Mouse (Mus musculus) liver, embryonic 16.5 days (tissue): ENCODE data around the gene Lrch1. TPM values are rescaled to one million over a fixed set of nuclear protein-coding genes. Genes with fewer than 3 reads are reported as not detected.

Experiments
- ATAC-seq: fragments of 200-750 bp; cut with Nextera tagmentation; 2 replicates; pipeline ENCODE4 v1.8.0; 2017; ENCODE audit warnings: low read depth, mild to moderate bottlenecking, moderate number of reproducible peaks, moderate library complexity
- H3K27ac ChIP-seq: fragments of 300-500 bp; sonication (generic); 2 replicates; pipeline ENCODE4 v1.5.1; 2014; ENCODE audit warnings: mild to moderate bottlenecking, low read length
- H3K27me3 ChIP-seq: fragments of 300-500 bp; sonication (generic); 2 replicates; pipeline ENCODE4 v1.6.1; 2014; ENCODE audit warnings: low read depth, low read length, mixed read lengths; ENCODE audit not compliant: control insufficient read depth, insufficient read depth
- H3K36me3 ChIP-seq: fragments of 300-500 bp; sonication (generic); 2 replicates; pipeline ENCODE4 v1.6.1; 2014; ENCODE audit warnings: mild to moderate bottlenecking; ENCODE audit not compliant: control insufficient read depth, insufficient read depth
- H3K4me1 ChIP-seq: fragments of 300-500 bp; sonication (generic); 2 replicates; pipeline ENCODE4 v1.6.1; 2014; ENCODE audit warnings: low read depth, low read length, mixed read lengths; ENCODE audit not compliant: control insufficient read depth
- H3K4me2 ChIP-seq: fragments of 300-500 bp; sonication (generic); 2 replicates; pipeline ENCODE4 v1.6.1; 2014; ENCODE audit warnings: low read depth, low read length, mixed read lengths
- H3K4me3 ChIP-seq: fragments of 300-500 bp; sonication (generic); 2 replicates; pipeline ENCODE4 v1.5.1; 2014; ENCODE audit warnings: low read depth, mild to moderate bottlenecking, low read length
- H3K9ac ChIP-seq: fragments of 300-500 bp; sonication (generic); 2 replicates; pipeline ENCODE4 v1.6.1; 2014; ENCODE audit warnings: low read depth, low read length
- H3K9me3 ChIP-seq: fragments of 300-500 bp; sonication (generic); replicated peaks from 2 replicates; pipeline ENCODE4 v1.6.1; 2016; ENCODE audit warnings: low read length; ENCODE audit not compliant: control insufficient read depth
- WGBS: fragments of 180-500 bp; shearing (Covaris S2); extraction: QIAGEN DNeasy Blood & Tissue Kit; methylation state at CpG from one replicate; pipeline ENCODE4 v1.1.7; 2014; ENCODE audit not compliant: insufficient replicate concordance; 5-methylcytosine and 5-hydroxymethylcytosine counted together
- polyA plus RNA-seq: library from polyadenylated mRNA; unstranded; fragments of >200 nt; fragmentation: Nextera tagmentation; extraction: Ambion mirVana; gene quantifications from 2 replicates; pipeline ENCODE4 v1.2.1, GENCODE M21; 2015

Lrch1 gene
- polyA plus RNA-seq, 1 experiment from 2014 or later, result 4.5 TPM

DNA sequence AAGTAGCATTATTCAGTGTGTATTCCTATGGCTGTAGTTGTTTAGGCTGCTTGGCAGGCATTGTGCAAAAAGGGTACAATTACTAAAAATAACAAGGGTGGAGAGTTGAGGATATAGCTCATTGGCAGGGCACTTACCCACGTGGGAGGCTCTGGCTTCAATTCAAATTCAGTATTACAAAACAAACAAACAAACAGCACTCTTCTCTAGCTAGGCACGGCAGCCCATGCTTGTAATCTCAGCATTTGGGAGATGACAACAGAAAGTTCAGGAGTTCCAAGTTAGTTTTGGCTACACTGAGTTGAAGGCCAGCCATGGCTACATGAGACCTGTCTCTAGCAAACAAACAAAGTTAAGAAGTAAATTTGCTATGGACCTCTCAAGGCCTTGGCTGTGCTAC lies 9.0 kb upstream of the Lrch1 start:
- Histone ChIP-seq H3K4me3 (no peak overlapping the region), H3K4me2 (no peak overlapping the region), H3K9me3 (no peaks in the 10 kb centered on the region), H3K27ac (no peak overlapping the region), H3K9ac (no peak overlapping the region), H3K4me1 (no peaks in the 10 kb centered on the region), H3K36me3 (no peaks in the 10 kb centered on the region), H3K27me3 (no peaks in the 10 kb centered on the region)
- 23% methylated on average over 2 of the region's 2 CpGs for WGBS
- ATAC-seq, result no peak

DNA sequence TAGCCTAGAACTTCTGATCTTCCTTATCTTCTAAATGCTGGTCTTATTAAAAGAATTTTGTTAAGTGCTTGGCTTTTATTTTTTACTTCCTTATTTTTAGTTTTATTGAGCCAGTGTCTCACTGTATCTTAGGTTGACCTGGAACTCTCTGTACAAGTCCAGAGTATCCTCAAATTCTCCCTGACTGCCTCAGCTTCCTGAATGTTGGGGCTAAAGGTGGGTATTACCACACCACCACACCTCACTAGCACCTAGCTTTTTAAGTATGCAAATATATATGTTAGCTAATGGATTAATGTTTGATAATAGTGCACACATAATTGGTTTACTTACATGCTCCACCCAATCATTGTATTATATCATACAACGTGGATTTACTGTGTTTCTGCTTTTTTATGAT lies 8.6 kb upstream of the Lrch1 start:
- Histone ChIP-seq H3K27ac (no peak overlapping the region), H3K27me3 (no peaks in the 10 kb centered on the region), H3K36me3 (no peaks in the 10 kb centered on the region), H3K4me3 (no peak overlapping the region), H3K9ac (no peak overlapping the region), H3K4me1 (no peaks in the 10 kb centered on the region), H3K4me2 (no peak overlapping the region), H3K9me3 (no peaks in the 10 kb centered on the region)
- WGBS, result 61% methylated on average over 1 of the region's 1 CpGs
- ATAC-seq, result no peak

DNA sequence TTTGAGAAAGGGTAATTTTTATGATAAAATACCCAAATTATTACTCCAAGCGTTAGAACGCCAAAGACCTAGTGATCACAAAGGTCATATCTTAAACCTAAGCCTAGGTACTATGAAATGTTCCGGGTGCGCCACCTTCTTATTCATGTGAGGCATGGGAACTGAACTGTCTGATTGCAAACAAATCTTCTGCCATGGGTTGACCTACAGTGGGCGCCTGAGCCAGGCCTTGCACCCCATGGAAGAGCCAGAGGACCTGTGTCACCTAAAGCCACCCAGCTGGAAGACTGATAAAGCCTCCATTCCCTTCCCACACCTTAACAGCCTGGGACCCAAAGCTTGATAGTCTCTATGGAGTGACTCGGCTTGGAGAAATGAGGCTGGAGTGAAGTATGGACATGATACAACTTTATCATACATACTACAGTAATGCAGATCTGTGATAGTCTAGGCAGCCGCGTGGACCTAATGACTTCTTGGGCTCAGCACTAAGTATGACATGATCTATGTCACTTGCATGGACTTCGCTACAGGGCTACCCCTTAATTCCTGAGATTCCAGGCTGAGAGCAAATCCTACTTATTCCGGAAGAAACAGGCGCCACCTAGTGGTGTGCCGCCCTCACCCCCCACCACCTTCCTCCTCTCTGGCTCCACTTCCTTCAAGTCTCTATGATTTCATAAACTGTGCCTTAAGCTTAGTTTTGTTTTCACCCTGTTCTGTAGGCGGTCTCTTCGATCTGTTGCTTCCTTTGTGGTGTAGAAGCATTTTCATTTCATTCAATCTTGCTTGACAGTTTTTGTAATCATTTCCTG lies 957 bp upstream of the Lrch1 start:
- Histone ChIP-seq H3K9me3 (no peaks in the 10 kb centered on the region), H3K36me3 (no peaks in the 10 kb centered on the region), H3K4me2 (peak overlapping the region; percentile 89), H3K4me3 (peak overlapping the region; percentile 87), H3K4me1 (peaks cover 24% of the 10 kb centered on the region), H3K27ac (no peak overlapping the region), H3K9ac (no peak overlapping the region), H3K27me3 (no peaks in the 10 kb centered on the region)
- WGBS, result 22% methylated on average over 14 of the region's 14 CpGs
- ATAC-seq, result no peak

DNA sequence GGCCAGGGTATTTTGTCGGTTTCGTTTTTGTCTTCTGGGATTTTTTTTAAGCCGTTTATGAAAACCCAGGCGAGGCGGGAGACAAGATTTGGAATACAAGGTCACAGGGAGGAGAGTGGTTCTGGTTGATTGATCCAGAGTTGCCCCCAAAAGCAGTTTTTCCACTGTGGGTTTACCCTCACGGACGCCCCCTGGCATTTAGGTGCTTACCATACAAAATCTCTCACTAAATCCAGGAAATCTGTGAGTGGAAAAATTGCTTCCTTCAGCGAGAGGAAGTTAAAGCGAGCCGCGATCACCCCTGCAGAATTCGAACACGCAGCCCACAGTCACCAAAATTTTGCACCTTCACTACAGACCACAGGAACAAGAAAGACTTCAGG lies 329 bp upstream of the Lrch1 start:
- WGBS, result 13% methylated on average over 13 of the region's 13 CpGs
- peak overlapping the region; percentile 89 for H3K4me2 ChIP-seq
- peaks cover 26% of the 10 kb centered on the region for H3K4me1 ChIP-seq
- H3K27ac ChIP-seq, result peak overlapping the region; percentile 83
- peak overlapping the region; percentile 87 for H3K4me3 ChIP-seq
- H3K27me3 ChIP-seq, result no peaks in the 10 kb centered on the region
- peak overlapping the region; percentile 85 for H3K9ac ChIP-seq
- no peaks in the 10 kb centered on the region for H3K36me3 ChIP-seq
- ATAC-seq, result no peak
- H3K9me3 ChIP-seq, result no peaks in the 10 kb centered on the region

DNA sequence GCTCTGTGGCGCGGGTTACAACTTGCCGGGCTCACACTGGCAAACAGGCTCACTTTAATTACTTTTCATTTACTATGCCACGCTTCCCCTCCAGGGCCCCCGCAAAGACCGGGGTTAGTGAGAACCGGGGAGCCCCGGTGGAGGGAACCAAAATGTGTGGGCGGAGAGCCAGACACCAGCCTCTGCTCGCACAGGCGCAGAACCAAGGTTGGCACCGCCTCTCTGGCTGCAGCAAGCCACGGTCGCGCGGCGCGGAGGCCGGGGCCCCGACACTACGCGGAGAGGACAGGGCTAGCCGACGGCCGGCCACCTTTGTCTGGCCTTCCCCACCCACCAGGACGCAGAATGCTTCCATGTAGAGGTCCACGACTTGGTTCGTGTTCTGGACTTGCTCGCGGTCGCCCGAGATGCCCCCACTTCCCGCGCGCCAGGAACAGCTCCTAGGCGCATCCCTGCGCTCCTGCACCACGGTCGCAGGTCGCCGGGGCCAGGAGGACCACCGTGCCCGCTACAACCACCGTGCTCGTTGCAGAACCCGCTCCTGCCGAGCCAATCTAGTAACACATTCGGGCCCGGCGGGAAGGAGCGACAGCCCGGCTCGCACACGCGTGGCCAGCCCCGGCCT lies 813 bp downstream of the Lrch1 start:
- Histone ChIP-seq H3K27me3 (no peaks in the 10 kb centered on the region), H3K9ac (peak overlapping the region; percentile 85), H3K27ac (peak overlapping the region; percentile 83), H3K4me1 (peaks cover 29% of the 10 kb centered on the region), H3K4me3 (peak overlapping the region; percentile 87), H3K9me3 (no peaks in the 10 kb centered on the region), H3K36me3 (no peaks in the 10 kb centered on the region), H3K4me2 (peak overlapping the region; percentile 89)
- WGBS, result under 1% methylated on average over 56 of the region's 56 CpGs
- peak; percentile 77 for ATAC-seq

- Histone ChIP-seq H3K27me3 (no peaks in the 10 kb centered on the region), H3K9ac (peak overlapping the region; percentile 85), H3K27ac (peak overlapping the region; percentile 83), H3K4me1 (peaks cover 29% of the 10 kb centered on the region), H3K4me3 (peak overlapping the region; percentile 87), H3K9me3 (no peaks in the 10 kb centered on the region), H3K36me3 (no peaks in the 10 kb centered on the region), H3K4me2 (peak overlapping the region; percentile 89)
- WGBS, result 3% methylated on average over 13 of the region's 13 CpGs
- ATAC-seq, result no peak
Observed at GRCm38 (mm10) chr14:74946321-74946750, 1.3 kb downstream of the Lrch1 start.

GRCm38 (mm10) chr14:74945266-74946215 lies 2.1 kb downstream of the Lrch1 start:
- H3K36me3 ChIP-seq, result no peaks in the 10 kb centered on the region
- H3K27ac ChIP-seq, result no peak overlapping the region
- H3K4me3 ChIP-seq, result peak overlapping the region; percentile 87
- no peak for ATAC-seq
- no peak overlapping the region; the same call in 1 of the 2 replicates for H3K9ac ChIP-seq
- WGBS, result 61% methylated on average over 11 of the region's 11 CpGs
- H3K9me3 ChIP-seq, result no peaks in the 10 kb centered on the region
- peaks cover 31% of the 10 kb centered on the region for H3K4me1 ChIP-seq
- peak overlapping the region; percentile 89 for H3K4me2 ChIP-seq
- H3K27me3 ChIP-seq, result no peaks in the 10 kb centered on the region

- Histone ChIP-seq H3K9ac (no peak overlapping the region), H3K4me3 (no peak overlapping the region), H3K27ac (no peak overlapping the region), H3K4me2 (no peak overlapping the region), H3K9me3 (no peaks in the 10 kb centered on the region), H3K36me3 (no peaks in the 10 kb centered on the region), H3K27me3 (no peaks in the 10 kb centered on the region), H3K4me1 (peaks cover 31% of the 10 kb centered on the region)
- ATAC-seq, result no peak
- WGBS, result 78% methylated on average over 7 of the region's 7 CpGs
Observed at GRCm38 (mm10) chr14:74944128-74944755, 3.4 kb downstream of the Lrch1 start.
